Mouse (Mus musculus) heart, embryonic 14.5 days (tissue): ENCODE data around the gene Zbtb41. TPM values are rescaled to one million over a fixed set of nuclear protein-coding genes. Genes with fewer than 3 reads are reported as not detected.

Source experiments
- polyA plus RNA-seq: library from polyadenylated mRNA; unstranded; fragments of >200 nt; fragmentation: Nextera tagmentation; extraction: Ambion mirVana; gene quantifications from 2 replicates; pipeline ENCODE4 v1.2.1, GENCODE M21; 2014

Gene Zbtb41
- polyA plus RNA-seq, 1 experiment from 2014 or later = 10.9 TPM

Other genes with a start within 250 kb of the Zbtb41 start
- 0.18 and 0.32 TPM in 2 replicates for gene Crb1, start 45.2 kb upstream of the Zbtb41 start, polyA plus RNA-seq
- 14.9 and 15.7 TPM in 2 replicates for gene Aspm, start 32.5 kb downstream of the Zbtb41 start, polyA plus RNA-seq
- gene F13b, start 79.4 kb downstream of the Zbtb41 start, polyA plus RNA-seq = not detected in 2 replicates
- not detected in 2 replicates for gene Cfhr1, start 138.0 kb downstream of the Zbtb41 start, polyA plus RNA-seq